Mouse (Mus musculus): ENCODE results near the gene 0610010K14Rik. TPM values are rescaled to one million over a fixed set of nuclear protein-coding genes. Genes with fewer than 3 reads are reported as not detected.
A peak's percentile ranks its signal among the peaks of the same experiment; 100 is the strongest.

Gene 0610010K14Rik
- total RNA-seq (2012; rRNA removed) (52.2 and 75.2 TPM in 2 replicates), total RNA-seq (2014; rRNA removed) (23.8 and 27.7 TPM in 2 replicates), polyA plus RNA-seq (2012; ENCODE audit: insufficient read length, low read depth) (140 and 153 TPM in 2 replicates)

DNA sequence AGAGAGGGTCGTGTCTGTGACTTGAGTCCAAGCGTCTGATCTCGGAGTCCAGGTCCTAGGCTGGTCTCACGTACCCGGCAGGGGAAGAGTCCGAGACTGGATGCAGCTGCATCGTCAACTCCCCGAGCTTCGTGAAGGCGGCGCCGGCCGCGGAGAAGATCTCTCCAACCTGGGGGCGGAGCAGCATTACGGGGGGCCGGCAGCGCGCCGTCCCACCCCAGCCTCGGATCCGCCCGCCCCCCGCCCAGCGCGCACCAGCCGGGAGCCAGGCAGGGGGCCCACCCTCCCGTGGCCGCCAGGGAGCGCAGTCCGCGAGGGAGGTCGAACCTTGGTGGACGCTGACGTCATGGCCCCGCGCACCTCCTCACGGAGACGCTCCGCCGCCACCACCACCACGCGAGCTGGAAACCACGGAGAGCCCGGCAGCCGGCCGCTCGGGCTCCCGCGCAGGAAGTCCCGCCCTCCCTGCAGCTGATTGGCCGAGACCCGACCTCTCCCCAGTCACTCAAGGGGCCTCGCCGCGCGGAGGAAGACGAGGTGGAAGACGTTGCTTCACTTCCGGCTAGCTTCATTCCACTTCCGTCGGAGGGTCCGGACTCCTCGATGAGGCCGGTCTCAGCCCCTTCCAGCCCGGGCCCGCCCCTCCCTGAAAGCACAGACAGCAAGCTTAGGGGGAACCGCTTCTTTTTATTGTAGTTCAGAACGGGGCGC is at the start of gene 0610010K14Rik:
0610010K14Rik (minus strand) TSS at position 458 of the 711 bp plus-strand sequence.
- DNase-seq (ENCODE audit: extremely low read depth), result peak; percentile 98
- Histone ChIP-seq H3K4me3 (replicated peaks in 1 of 3; ENCODE audit: low read depth in 2 of 3, low read length in 2 of 3, poor library complexity in 1 of 3) (peak within 1 kb of the TSS; percentile 77 to 96 (median 79)), H3K9ac (ENCODE audit: insufficient read depth, low read depth) (peak within 1 kb of the TSS; percentile 83), H3K9me3 (replicated peaks; ENCODE audit: low read length) (no peaks in the 10 kb centered on the region), H3K4me1 (ENCODE audit: control insufficient read depth in 1 of 2, insufficient read depth in 2 of 2) (peaks cover 4 to 26% of the 10 kb centered on the region in 2 experiments), H3K27ac (ENCODE audit: insufficient read depth, low read depth) (peak within 1 kb of the TSS; percentile 78), H3K36me3 (replicated peaks in 1 of 2; ENCODE audit: control insufficient read depth in 1 of 2, insufficient read depth in 1 of 2, low read length in 1 of 2) (peaks cover 10 to 27% of the 10 kb centered on the region in 2 experiments), H3K27me3 (replicated peaks) (peaks cover 1% of the 10 kb centered on the region), H3K79me2 (replicated peaks; ENCODE audit: control insufficient read depth, extremely low read depth, insufficient read depth, poor library complexity, severe bottlenecking) (peaks cover 12% of the 10 kb centered on the region), H3K4me2 (ENCODE audit: insufficient read depth, low read depth, poor library complexity, severe bottlenecking) (peak within 1 kb of the TSS; percentile 92)
- in situ Hi-C loops (cut with MboI; ENCODE audit: low pct_ligation_motif_present, low pct_unique_long_range_greater_than_20kb, low sequenced_read_pairs), result loop anchor here (25.0 kb wide), 2 partner anchors 375 to 525 kb away; partner anchors contain the start of genes 4930544D05Rik, Chrne and Zfp3
- dilution Hi-C loops (cut with MboI; ENCODE audit: extremely low pct_ligation_motif_present, extremely low pct_unique_long_range_greater_than_20kb, low sequenced_read_pairs), result no loop called here
- TF ChIP-seq E2F4 (IDR thresholded peaks at IDR 0.05; ENCODE audit: insufficient replicate concordance, low read depth, low read length) (peak; percentile 62; the same call in 1 of the 2 replicates), ZC3H11A (IDR thresholded peaks at IDR 0.05; ENCODE audit: low read depth, low read length) (no peak), ELF1 (IDR thresholded peaks at IDR 0.05; ENCODE audit: low read depth, low read length) (peak; percentile 92), ETS1 (conservative IDR thresholded peaks at IDR 0.05; ENCODE audit: low read depth, low read length) (peak; percentile 43), GABPA (IDR thresholded peaks at IDR 0.05; ENCODE audit: insufficient replicate concordance, low read depth, low read length) (0 out of 2 replicates have a peak, but pooled peaks have one; percentile 22), JUND (conservative IDR thresholded peaks at IDR 0.05; ENCODE audit: low read depth, low read length) (no peak), JUN (IDR thresholded peaks at IDR 0.05; ENCODE audit: insufficient read depth, low read depth, low read length) (peak; percentile 15; the same call in 1 of the 2 replicates), USF1 (IDR thresholded peaks at IDR 0.05; ENCODE audit: low read depth, low read length) (peak; percentile 6; the same call in 1 of the 2 replicates), MXI1 (IDR thresholded peaks at IDR 0.05; ENCODE audit: low read depth, low read length) (peak; percentile 77), MAX (IDR thresholded peaks at IDR 0.05; ENCODE audit: low read length) (peak; percentile 86), TCF12 (IDR thresholded peaks at IDR 0.05; ENCODE audit: low read depth, low read length) (peak; percentile 100), HCFC1 (IDR thresholded peaks at IDR 0.05; ENCODE audit: low read depth, low read length) (peak; percentile 85), CHD2 (IDR thresholded peaks at IDR 0.05; ENCODE audit: low read length) (peak; percentile 91), NRF1 (IDR thresholded peaks at IDR 0.05; ENCODE audit: low read depth, low read length) (peak; percentile 69), RAD21 (IDR thresholded peaks at IDR 0.05; ENCODE audit: low read depth, low read length) (no peak), UBTF (IDR thresholded peaks at IDR 0.05; ENCODE audit: low read depth, low read length) (no peak; the same call in none of the 2 replicates), POLR2A (IDR thresholded peaks at IDR 0.05; ENCODE audit: low read depth, low read length) (peak; percentile 95), IRF4 (IDR thresholded peaks at IDR 0.05; ENCODE audit: low read depth, low read length) (no peak), BHLHE40 (IDR thresholded peaks at IDR 0.05; ENCODE audit: low read depth, low read length) (peak; percentile 72), TBP (conservative IDR thresholded peaks at IDR 0.05; ENCODE audit: low read depth, low read length) (peak; percentile 98), ZNF384 (IDR thresholded peaks at IDR 0.05; ENCODE audit: low read depth, low read length) (no peak), MEF2A (IDR thresholded peaks at IDR 0.05; ENCODE audit: borderline replicate concordance, low read depth, low read length) (peak; percentile 76; the same call in 1 of the 2 replicates), USF2 (conservative IDR thresholded peaks at IDR 0.05; ENCODE audit: low read depth, low read length) (no peak), POLR2AphosphoS2 (IDR thresholded peaks at IDR 0.05; ENCODE audit: low read depth, low read length) (peak; percentile 95), CTCF (conservative IDR thresholded peaks at IDR 0.05 in 1 of 2, IDR thresholded peaks at IDR 0.05 in 1 of 2; ENCODE audit: low read depth in 2 of 2, low read length in 2 of 2) (peak in 1 of 2 experiments; percentile 67; a peak in 2 of 4 replicates), ZKSCAN1 (IDR thresholded peaks at IDR 0.05; ENCODE audit: borderline replicate concordance, low read depth, low read length) (no peak), ZMIZ1 (IDR thresholded peaks at IDR 0.05; ENCODE audit: low read depth, low read length) (peak; percentile 91), SIN3A (IDR thresholded peaks at IDR 0.05; ENCODE audit: low read length) (peak; percentile 38; the same call in 1 of the 2 replicates), MAZ (IDR thresholded peaks at IDR 0.05; ENCODE audit: low read depth, low read length) (peak; percentile 82; the same call in 1 of the 2 replicates), MYC (IDR thresholded peaks at IDR 0.05; ENCODE audit: low read depth, low read length) (peak; percentile 88; the same call in 1 of the 2 replicates), NELFE (IDR thresholded peaks at IDR 0.05; ENCODE audit: low read depth, low read length) (peak; percentile 92), KAT2A (IDR thresholded peaks at IDR 0.05; ENCODE audit: insufficient replicate concordance, low read length) (peak; percentile 90), SMC3 (IDR thresholded peaks at IDR 0.05; ENCODE audit: low read depth, low read length) (peak; percentile 32)

Data from CH12.LX (cell line).